Mouse (Mus musculus) myocyte (in vitro differentiated cells): ENCODE measurements around the gene Il17a. TPM values are rescaled to one million over a fixed set of nuclear protein-coding genes. Genes with fewer than 3 reads are reported as not detected.

Source experiments
- H3K27me3 ChIP-seq: one replicate; pipeline ENCODE4 v1.6.1; 2011; ENCODE audit not compliant: control insufficient read depth, insufficient read depth, insufficient read length
- H3K36me3 ChIP-seq: one replicate; pipeline ENCODE4 v1.6.1; 2011; ENCODE audit not compliant: control insufficient read depth, insufficient read depth
- H3K4me2 ChIP-seq: one replicate; pipeline ENCODE4 v1.6.1; 2011; ENCODE audit warnings: low read depth, control low read depth
- H3K4me3 ChIP-seq: one replicate; pipeline ENCODE4 v1.5.1; 2011; ENCODE audit warnings: mild to moderate bottlenecking, control low read depth, moderate library complexity
- H3K79me2 ChIP-seq: one replicate; pipeline ENCODE4 v1.6.1; 2011; ENCODE audit not compliant: control insufficient read depth, insufficient read depth
- H3ac ChIP-seq: one replicate; pipeline ENCODE4 v1.6.1; 2011; ENCODE audit not compliant: control insufficient read depth, insufficient read length
- CEBPB ChIP-seq: IDR thresholded peaks from 2 replicates; pipeline ENCODE4 v1.6.1; 2011; ENCODE audit warnings: mild to moderate bottlenecking, moderate library complexity; ENCODE audit not compliant: poor library complexity, insufficient read depth, severe bottlenecking
- E2F4 ChIP-seq: IDR thresholded peaks from one replicate; pipeline ENCODE4 v1.6.1; 2011; ENCODE audit warnings: mild to moderate bottlenecking, control low read depth, moderate library complexity; ENCODE audit not compliant: insufficient read depth
- MAX ChIP-seq: IDR thresholded peaks from one replicate; pipeline ENCODE4 v1.6.1; 2011; ENCODE audit warnings: low read depth, mild to moderate bottlenecking, control low read depth
- MYOD1 ChIP-seq, 3 experiments: IDR thresholded peaks; one replicate each; pipeline ENCODE4 v1.6.1; 2011; ENCODE audit warnings: control low read depth in 2 of 3, low read depth in 2 of 3, mild to moderate bottlenecking in 2 of 3, moderate library complexity in 1 of 3; ENCODE audit not compliant: insufficient read length in 2 of 3, control insufficient read depth in 1 of 3
- MYOG ChIP-seq, 3 experiments: IDR thresholded peaks; one replicate each; pipeline ENCODE4 v1.6.1; 2011; ENCODE audit warnings: control low read depth in 2 of 3, low read depth in 2 of 3, mild to moderate bottlenecking in 2 of 3; ENCODE audit not compliant: insufficient read length in 2 of 3, control insufficient read depth in 1 of 3, insufficient read depth in 1 of 3
- POLR2A ChIP-seq: IDR thresholded peaks from one replicate; pipeline ENCODE4 v1.6.1; 2011; ENCODE audit warnings: low read depth, mild to moderate bottlenecking, control low read depth, moderate library complexity; ENCODE audit not compliant: insufficient read length
- POLR2AphosphoS2 ChIP-seq: IDR thresholded peaks from one replicate; pipeline ENCODE4 v1.6.1; 2011; ENCODE audit warnings: low read depth, control low read depth; ENCODE audit not compliant: insufficient read length
- REST ChIP-seq: IDR thresholded peaks from one replicate; pipeline ENCODE4 v1.6.1; 2011; ENCODE audit warnings: mild to moderate bottlenecking, control low read depth, moderate library complexity; ENCODE audit not compliant: insufficient read depth, insufficient read length
- SRF ChIP-seq: IDR thresholded peaks from one replicate; pipeline ENCODE4 v1.6.1; 2011; ENCODE audit warnings: low read depth; ENCODE audit not compliant: control insufficient read depth, insufficient read length
- TCF12 ChIP-seq: IDR thresholded peaks from one replicate; pipeline ENCODE4 v1.6.1; 2011; ENCODE audit warnings: mild to moderate bottlenecking, control low read depth; ENCODE audit not compliant: poor library complexity, insufficient read depth, severe bottlenecking
- TCF3 ChIP-seq: IDR thresholded peaks from one replicate; pipeline ENCODE4 v1.6.1; 2011; ENCODE audit warnings: low read depth, control low read depth; ENCODE audit not compliant: insufficient read length
- USF1 ChIP-seq: IDR thresholded peaks from one replicate; pipeline ENCODE4 v1.6.1; 2011; ENCODE audit warnings: low read depth, mild to moderate bottlenecking, control low read depth, moderate library complexity
- polyA plus RNA-seq: library from polyadenylated mRNA; unstranded; fragments of >200 nt; fragmentation: generic; extraction: Trizol; gene quantifications from one replicate; pipeline ENCODE4 v1.2.1, GENCODE M21; 2012; ENCODE audit warnings: missing spikeins

Gene Il17a
- polyA plus RNA-seq, 1 experiment: not detected

- no peaks in the 10 kb centered on the region for H3K36me3 ChIP-seq
- no peak overlapping the region for H3K4me2 ChIP-seq
- no peak overlapping the region for H3K4me3 ChIP-seq
- H3K27me3 ChIP-seq: no peaks in the 10 kb centered on the region
- TF ChIP-seq MYOD1 (IDR thresholded peaks at IDR 0.05; ENCODE audit: control insufficient read depth in 1 of 3, insufficient read length in 2 of 3, low read depth in 2 of 3) (no peak), POLR2A (no peak), TCF12 (no peak)
- no peaks in the 10 kb centered on the region for H3K79me2 ChIP-seq
- no peak overlapping the region for H3ac ChIP-seq
Observed at GRCm38 (mm10) chr1:20736572-20736971, 5.9 kb downstream of the Il17a start.

GRCm38 (mm10) chr1:20738483-20738882 is 7.8 kb downstream of the Il17a start:
- TF ChIP-seq TCF12 (no peak), TCF3 (no peak), POLR2A (no peak), MYOG (IDR thresholded peaks at IDR 0.05; ENCODE audit: control insufficient read depth in 1 of 3, insufficient read depth in 1 of 3, insufficient read length in 2 of 3, low read depth in 2 of 3) (no peak)
- Histone ChIP-seq H3K36me3 (no peaks in the 10 kb centered on the region), H3ac (no peak overlapping the region), H3K79me2 (no peaks in the 10 kb centered on the region), H3K4me3 (no peak overlapping the region), H3K4me2 (no peak overlapping the region), H3K27me3 (no peaks in the 10 kb centered on the region)

- TF ChIP-seq MYOG (IDR thresholded peaks at IDR 0.05; ENCODE audit: control insufficient read depth in 1 of 3, insufficient read depth in 1 of 3, insufficient read length in 2 of 3, low read depth in 2 of 3) (no peak), MYOD1 (IDR thresholded peaks at IDR 0.05; ENCODE audit: control insufficient read depth in 1 of 3, insufficient read length in 2 of 3, low read depth in 2 of 3) (no peak), REST (no peak), POLR2A (no peak), SRF (no peak), E2F4 (no peak), TCF3 (no peak), USF1 (no peak), TCF12 (no peak), POLR2AphosphoS2 (no peak), CEBPB (no peak), MAX (no peak)
- H3K4me2 ChIP-seq: no peak overlapping the region
- H3ac ChIP-seq: no peak overlapping the region
- no peaks in the 10 kb centered on the region for H3K27me3 ChIP-seq
- H3K4me3 ChIP-seq: no peak overlapping the region
- H3K36me3 ChIP-seq: no peaks in the 10 kb centered on the region
- H3K79me2 ChIP-seq: no peaks in the 10 kb centered on the region
Observed at GRCm38 (mm10) chr1:20740496-20740998, 9.8 kb downstream of the Il17a start.

- no peaks in the 10 kb centered on the region for H3K79me2 ChIP-seq
- H3ac ChIP-seq: no peak overlapping the region
- no peak for TF ChIP-seq SRF
- no peak for TF ChIP-seq POLR2A
- TF ChIP-seq CEBPB: no peak
- no peaks in the 10 kb centered on the region for H3K36me3 ChIP-seq
- H3K27me3 ChIP-seq: no peaks in the 10 kb centered on the region
- H3K4me3 ChIP-seq: no peak overlapping the region
- peak overlapping the region; percentile 52 for H3K4me2 ChIP-seq
Observed at GRCm38 (mm10) chr1:20754439-20754838, 23.7 kb downstream of the Il17a start.

- no peaks in the 10 kb centered on the region for H3K79me2 ChIP-seq
- no peak for TF ChIP-seq MYOG (IDR thresholded peaks at IDR 0.05; ENCODE audit: control insufficient read depth in 1 of 3, insufficient read depth in 1 of 3, insufficient read length in 2 of 3, low read depth in 2 of 3)
- no peak for TF ChIP-seq POLR2AphosphoS2
- no peak for TF ChIP-seq CEBPB
- TF ChIP-seq TCF3: no peak
- TF ChIP-seq MYOD1 (IDR thresholded peaks at IDR 0.05; ENCODE audit: control insufficient read depth in 1 of 3, insufficient read length in 2 of 3, low read depth in 2 of 3): no peak
- no peak for TF ChIP-seq E2F4
- no peak for TF ChIP-seq REST
- TF ChIP-seq MAX: no peak
- TF ChIP-seq POLR2A: no peak
- no peak for TF ChIP-seq SRF
- TF ChIP-seq USF1: no peak
- TF ChIP-seq TCF12: no peak
- H3K4me2 ChIP-seq: no peak overlapping the region
- no peak overlapping the region for H3ac ChIP-seq
- H3K4me3 ChIP-seq: no peak overlapping the region
- H3K36me3 ChIP-seq: no peaks in the 10 kb centered on the region
- H3K27me3 ChIP-seq: no peaks in the 10 kb centered on the region
Observed at GRCm38 (mm10) chr1:20757586-20757985, 26.9 kb downstream of the Il17a start.

- TF ChIP-seq MAX (no peak), CEBPB (no peak), REST (no peak), TCF3 (no peak), POLR2A (no peak), MYOD1 (IDR thresholded peaks at IDR 0.05; ENCODE audit: control insufficient read depth in 1 of 3, insufficient read length in 2 of 3, low read depth in 2 of 3) (no peak)
- Histone ChIP-seq H3K27me3 (no peaks in the 10 kb centered on the region), H3K79me2 (no peaks in the 10 kb centered on the region), H3ac (no peak overlapping the region), H3K36me3 (no peaks in the 10 kb centered on the region), H3K4me2 (no peak overlapping the region), H3K4me3 (no peak overlapping the region)
Observed at GRCm38 (mm10) chr1:20759799-20760198, 29.1 kb downstream of the Il17a start.
